Mouse (Mus musculus) forebrain, embryonic 16.5 days (tissue): ENCODE measurements around the gene Col5a3. TPM values are rescaled to one million over a fixed set of nuclear protein-coding genes. Genes with fewer than 3 reads are reported as not detected.

Experiments used
- ATAC-seq: fragments of 200-750 bp; cut with Nextera tagmentation; 2 replicates; pipeline ENCODE4 v1.8.0; 2017; ENCODE audit warnings: mild to moderate bottlenecking, moderate library complexity
- H3K27ac ChIP-seq: fragments of 300-500 bp; sonication (generic); 2 replicates; pipeline ENCODE4 v1.5.1; 2014; ENCODE audit warnings: low read length, control low read depth
- H3K27me3 ChIP-seq: fragments of 300-500 bp; sonication (generic); replicated peaks from 2 replicates; pipeline ENCODE4 v1.6.1; 2014; ENCODE audit warnings: low read length; ENCODE audit not compliant: control insufficient read depth, insufficient read depth
- H3K36me3 ChIP-seq: fragments of 300-500 bp; sonication (generic); 2 replicates; pipeline ENCODE4 v1.6.1; 2014; ENCODE audit not compliant: control insufficient read depth, insufficient read depth
- H3K4me1 ChIP-seq: fragments of 300-500 bp; sonication (generic); replicated peaks from 2 replicates; pipeline ENCODE4 v1.6.1; 2014; ENCODE audit warnings: low read length; ENCODE audit not compliant: control insufficient read depth, insufficient read depth
- H3K4me2 ChIP-seq: fragments of 300-500 bp; sonication (generic); 2 replicates; pipeline ENCODE4 v1.6.1; 2014; ENCODE audit warnings: mild to moderate bottlenecking, low read length, control low read depth
- H3K4me3 ChIP-seq: fragments of 300-500 bp; sonication (generic); replicated peaks from 2 replicates; pipeline ENCODE4 v1.5.1; 2014; ENCODE audit warnings: mild to moderate bottlenecking, low read length, control low read depth
- H3K9ac ChIP-seq: fragments of 300-500 bp; sonication (generic); replicated peaks from 2 replicates; pipeline ENCODE4 v1.6.1; 2014; ENCODE audit warnings: low read depth, low read length, control low read depth
- H3K9me3 ChIP-seq: fragments of 300-500 bp; sonication (generic); 2 replicates; pipeline ENCODE4 v1.6.1; 2016; ENCODE audit warnings: low read length; ENCODE audit not compliant: control insufficient read depth
- WGBS: fragments of 180-500 bp; shearing (Covaris S2); extraction: QIAGEN DNeasy Blood & Tissue Kit; methylation state at CpG from one replicate; pipeline ENCODE4 v1.1.7; 2014; 5-methylcytosine and 5-hydroxymethylcytosine counted together
- polyA plus RNA-seq: library from polyadenylated mRNA; unstranded; fragments of >200 nt; fragmentation: Nextera tagmentation; extraction: Ambion mirVana; gene quantifications from 2 replicates; pipeline ENCODE4 v1.2.1, GENCODE M21; 2015

The Col5a3 gene
- polyA plus RNA-seq, 1 experiment from 2014 or later, result 0.33 TPM

DNA sequence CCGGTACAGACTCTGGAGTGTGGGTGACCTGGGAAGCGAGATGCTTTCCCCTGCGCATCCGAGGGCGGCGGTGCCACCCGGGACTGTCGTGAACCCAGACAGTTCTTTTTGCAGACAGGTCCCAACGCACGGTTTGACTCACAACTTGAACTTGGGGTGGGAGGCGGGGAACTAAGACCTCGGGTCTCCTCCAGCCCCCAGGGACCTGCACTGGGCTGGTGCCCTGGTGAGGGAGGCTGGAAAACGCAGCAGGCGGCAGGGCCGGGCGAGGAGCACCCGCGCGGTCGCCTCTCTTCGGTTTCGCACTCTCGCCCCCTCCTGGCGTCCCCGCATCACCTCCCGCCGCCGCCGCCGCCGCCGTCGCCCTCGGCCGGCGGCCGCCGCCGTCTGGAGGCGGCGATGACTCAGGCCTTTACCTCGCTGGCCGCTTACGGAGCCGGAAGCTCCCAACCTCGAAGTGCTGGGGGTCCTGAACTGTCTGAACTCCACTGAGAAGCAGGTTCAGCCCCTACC is 87.2 kb downstream of the Col5a3 start:
- peak overlapping the region; percentile 81 for H3K4me2 ChIP-seq
- under 1% methylated on average over 46 of the region's 46 CpGs for WGBS
- H3K9me3 ChIP-seq, result no peaks in the 10 kb centered on the region
- peak overlapping the region; percentile 47 for H3K4me3 ChIP-seq
- ATAC-seq, result peak; percentile 47; the same call in 1 of the 2 replicates
- H3K27ac ChIP-seq, result no peak overlapping the region
- H3K9ac ChIP-seq, result peak overlapping the region; percentile 50
- H3K4me1 ChIP-seq, result peaks cover 25% of the 10 kb centered on the region
- H3K36me3 ChIP-seq, result no peaks in the 10 kb centered on the region
- peaks cover 6% of the 10 kb centered on the region; the same call in 1 of the 2 replicates for H3K27me3 ChIP-seq

DNA sequence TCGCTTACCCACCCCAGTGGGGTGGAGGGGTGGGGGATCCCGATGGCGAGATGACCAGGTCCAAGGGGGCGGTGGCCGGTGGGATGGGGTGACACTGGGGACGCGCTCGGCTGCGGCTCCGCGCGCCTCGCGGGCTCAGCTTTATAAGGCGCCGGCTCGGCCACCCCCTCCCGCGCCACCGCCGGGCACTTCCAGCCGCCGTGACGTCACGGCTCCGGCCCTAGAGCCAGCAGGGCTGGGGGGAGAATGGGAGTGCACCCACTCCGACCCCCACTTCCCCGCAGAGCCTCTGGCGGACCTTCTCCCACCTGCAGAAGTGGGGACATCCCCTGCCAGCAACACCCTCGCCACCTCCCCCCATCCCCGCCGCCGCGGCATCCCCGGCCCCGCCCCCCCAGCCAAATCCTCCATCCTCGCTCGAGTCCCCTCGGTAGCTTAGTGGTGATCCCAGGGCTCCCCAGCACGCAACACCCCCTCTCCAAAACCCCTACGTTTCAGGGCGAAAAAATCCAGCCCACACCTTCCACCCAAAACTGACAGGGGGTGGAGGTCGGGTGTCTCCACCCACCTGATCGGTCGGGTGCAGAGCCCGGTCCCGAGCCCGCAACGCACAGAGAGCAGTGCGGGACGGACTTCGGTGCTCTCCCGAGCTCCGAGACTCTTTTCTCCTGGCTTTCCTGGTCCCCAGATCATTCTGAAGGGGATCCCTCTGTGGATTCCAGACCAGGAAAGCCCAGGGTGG is 87.8 kb downstream of the Col5a3 start:
- peaks cover 25% of the 10 kb centered on the region for H3K4me1 ChIP-seq
- peaks cover 6% of the 10 kb centered on the region; the same call in 1 of the 2 replicates for H3K27me3 ChIP-seq
- peak; percentile 41 for ATAC-seq

DNA sequence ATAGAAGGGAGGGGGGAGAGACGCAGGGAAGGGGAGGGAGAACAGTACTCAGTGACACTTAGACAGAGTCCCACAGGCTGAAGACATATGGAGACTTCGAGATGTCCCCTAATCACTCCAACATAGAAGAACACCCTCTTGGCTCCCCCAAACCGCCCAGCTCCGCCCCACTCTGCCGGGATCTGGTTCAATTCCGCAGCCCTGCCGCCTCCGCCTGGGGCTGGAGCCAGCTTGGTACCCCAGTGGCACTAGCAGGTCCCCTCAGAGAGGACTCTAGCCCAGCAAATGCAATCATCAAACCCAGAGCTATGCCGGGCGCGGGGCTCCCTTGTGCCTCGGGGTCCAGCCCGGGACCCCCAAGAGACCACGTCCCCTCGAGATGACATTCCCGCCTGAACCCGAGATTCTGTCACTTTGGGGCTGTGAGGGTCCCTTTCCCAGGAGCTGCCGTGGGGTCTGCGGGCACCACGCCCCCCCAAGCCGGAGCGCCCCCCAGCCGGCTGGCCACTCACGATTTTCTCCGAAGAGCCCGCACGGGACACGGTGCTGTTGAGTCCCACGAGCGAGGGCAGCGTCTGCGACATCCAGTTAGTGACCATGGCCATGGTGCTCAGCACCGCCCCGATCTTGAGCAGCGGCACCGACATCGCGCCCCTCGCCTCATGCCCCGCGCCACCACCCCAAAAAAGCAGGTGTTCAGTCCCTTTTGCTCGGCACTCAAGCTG is 88.6 kb downstream of the Col5a3 start:
- peak; percentile 26 for ATAC-seq
- Histone ChIP-seq H3K4me1 (peaks cover 25% of the 10 kb centered on the region), H3K4me3 (peak overlapping the region; percentile 47), H3K27ac (no peak overlapping the region), H3K27me3 (peaks cover 6% of the 10 kb centered on the region; the same call in 1 of the 2 replicates), H3K36me3 (no peaks in the 10 kb centered on the region), H3K9me3 (no peaks in the 10 kb centered on the region), H3K9ac (peak overlapping the region; percentile 50), H3K4me2 (peak overlapping the region; percentile 81)
- under 1% methylated on average over 41 of the region's 42 CpGs for whole genome bisulfite sequencing

More for the DNA sequence above, 87.8 kb downstream of the Col5a3 start:
- H3K4me2 ChIP-seq, result peak overlapping the region; percentile 81
- H3K36me3 ChIP-seq, result no peaks in the 10 kb centered on the region
- H3K27ac ChIP-seq, result no peak overlapping the region
- H3K4me3 ChIP-seq, result peak overlapping the region; percentile 47
- H3K9ac ChIP-seq, result peak overlapping the region; percentile 50
- no peaks in the 10 kb centered on the region for H3K9me3 ChIP-seq
- 0% methylated on average over 45 of the region's 54 CpGs for WGBS

DNA sequence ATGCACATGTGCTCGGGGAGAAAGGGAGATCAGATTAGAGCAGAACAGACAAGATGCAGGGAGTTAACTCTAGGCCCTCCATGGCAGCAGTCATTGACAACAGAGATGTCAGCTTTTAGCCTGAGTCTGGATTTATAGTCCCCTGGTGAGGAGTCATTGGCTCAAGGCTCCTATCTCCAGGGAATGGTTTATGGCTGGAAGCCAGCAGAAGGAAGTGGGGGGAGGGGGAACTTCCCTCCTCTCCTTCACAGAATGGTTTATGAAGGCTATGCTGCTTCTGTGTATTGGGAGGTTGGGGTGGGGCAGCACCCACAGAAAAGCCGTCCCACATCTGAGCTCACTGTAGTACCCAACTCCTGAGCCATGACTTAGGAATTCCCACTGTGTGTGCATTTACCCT is 93.3 kb downstream of the Col5a3 start:
- Histone ChIP-seq H3K27me3 (peaks cover 3% of the 10 kb centered on the region; the same call in 1 of the 2 replicates), H3K36me3 (no peaks in the 10 kb centered on the region), H3K4me2 (no peak overlapping the region), H3K9me3 (no peaks in the 10 kb centered on the region), H3K9ac (no peak overlapping the region), H3K4me1 (peaks cover 14% of the 10 kb centered on the region), H3K27ac (no peak overlapping the region), H3K4me3 (no peak overlapping the region)
- WGBS, result 84% methylated on average over 2 of the region's 2 CpGs
- no peak for ATAC-seq

Other genes starting within 250 kb of the Col5a3 start
- 48.6 and 53.7 TPM in 2 replicates for gene Zfp846, start 233.8 kb downstream of the Col5a3 start, polyA plus RNA-seq
- 467 and 469 TPM in 2 replicates for gene Ubl5, start 172.2 kb downstream of the Col5a3 start, polyA plus RNA-seq
- gene Fbxl12, start 170.3 kb downstream of the Col5a3 start, polyA plus RNA-seq, result 15.0 and 16.2 TPM in 2 replicates
- gene Pin1, start 163.0 kb downstream of the Col5a3 start, polyA plus RNA-seq, result 58.9 and 63.2 TPM in 2 replicates
- gene Olfm2, start 68.7 kb downstream of the Col5a3 start, polyA plus RNA-seq, result 143 and 173 TPM in 2 replicates
- not detected in 2 replicates for gene Rdh8, start 3.4 kb upstream of the Col5a3 start, polyA plus RNA-seq
- gene A230050P20Rik, start 53.6 kb upstream of the Col5a3 start, polyA plus RNA-seq, result 4.6 and 8.8 TPM in 2 replicates
- 16.6 and 20.2 TPM in 2 replicates for gene Angptl6, start 64.7 kb upstream of the Col5a3 start, polyA plus RNA-seq
- 59.6 and 60.4 TPM in 2 replicates for gene Ppan, start 73.1 kb upstream of the Col5a3 start, polyA plus RNA-seq
- gene Eif3g, start 83.6 kb upstream of the Col5a3 start, polyA plus RNA-seq, result 260 and 268 TPM in 2 replicates
- 85.3 and 88.9 TPM in 2 replicates for gene Dnmt1, start 144.8 kb upstream of the Col5a3 start, polyA plus RNA-seq
- 7.5 and 7.7 TPM in 2 replicates for gene S1pr2, start 161.7 kb upstream of the Col5a3 start, polyA plus RNA-seq
- gene Mrpl4, start 187.7 kb upstream of the Col5a3 start, polyA plus RNA-seq, result 109 and 113 TPM in 2 replicates
- gene Icam1, start 200.9 kb upstream of the Col5a3 start, polyA plus RNA-seq, result 3.3 and 4.5 TPM in 2 replicates
- not detected in 2 replicates for gene Icam4, start 214.3 kb upstream of the Col5a3 start, polyA plus RNA-seq
- 2.3 and 2.4 TPM in 2 replicates for gene Icam5, start 217.0 kb upstream of the Col5a3 start, polyA plus RNA-seq